Mouse (Mus musculus) megakaryocyte, embryonic 14.5 days (primary cell): Measurements from ENCODE around the gene Tbx10. TPM values are rescaled to one million over a fixed set of nuclear protein-coding genes. Genes with fewer than 3 reads are reported as not detected.
"Not testable (repeated sequence)": the region's sequence is repeated elsewhere in the genome, so short reads cannot be mapped to it uniquely, and the experiment has no call there.

Experiments
- H3K27me3 ChIP-seq: replicated peaks from 2 replicates; pipeline ENCODE3; 2012; ENCODE audit warnings: inconsistent platforms
- H3K36me3 ChIP-seq: replicated peaks from 2 replicates; pipeline ENCODE3; 2012; ENCODE audit warnings: low read length, inconsistent platforms, mixed read lengths
- H3K4me1 ChIP-seq: 2 replicates; pipeline ENCODE4 v1.6.1; 2012; ENCODE audit warnings: inconsistent platforms
- H3K4me3 ChIP-seq: replicated peaks from 2 replicates; pipeline ENCODE3; 2012; ENCODE audit warnings: moderate library complexity, mild to moderate bottlenecking, inconsistent platforms
- H3K9me3 ChIP-seq: 2 replicates; pipeline ENCODE4 v1.6.1; 2012; ENCODE audit warnings: inconsistent platforms
- FLI1 ChIP-seq: IDR thresholded peaks from 2 replicates; pipeline ENCODE4 v1.6.1; 2012; ENCODE audit warnings: low read length, inconsistent platforms, mixed read lengths
- GATA1 ChIP-seq: IDR thresholded peaks from 3 replicates; pipeline ENCODE4 v1.6.1; 2012; ENCODE audit warnings: mixed read lengths, low read length, inconsistent platforms, borderline replicate concordance
- polyA plus RNA-seq: library from polyadenylated mRNA; stranded (reverse); fragments of >175 nt; gene quantifications from 2 replicates; pipeline ENCODE4 v1.2.3, GENCODE M21; 2012; ENCODE audit warnings: low replicate concordance; ENCODE audit not compliant: insufficient read depth

Tbx10 gene
- polyA plus RNA-seq, 1 experiment = not detected

DNA sequence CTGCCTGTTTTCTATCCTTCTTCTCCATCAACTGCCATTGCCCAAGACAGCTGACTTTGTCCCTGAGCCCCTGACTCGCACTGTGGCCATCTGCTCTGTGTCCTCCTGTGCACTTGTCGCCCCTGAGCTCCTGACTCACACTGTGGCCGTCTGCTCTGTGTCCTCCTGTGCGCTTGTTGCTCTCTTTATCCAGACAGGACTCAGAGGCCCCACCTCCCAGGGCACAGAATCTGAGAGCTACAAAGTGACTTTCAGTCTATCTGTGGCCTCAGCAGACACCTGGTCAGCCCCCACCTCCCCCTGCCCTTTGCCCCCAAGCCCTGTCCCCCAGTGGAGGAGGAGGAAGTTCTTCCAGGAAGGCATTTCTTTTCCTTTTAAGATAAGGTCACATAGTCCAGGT lies 36.7 kb upstream of the Tbx10 start:
- Histone ChIP-seq H3K27me3 (peaks cover 38% of the 10 kb centered on the region), H3K4me3 (no peak overlapping the region), H3K9me3 (0 out of 2 replicates have a peak, but pooled peaks cover 5% of the 10 kb centered on the region), H3K4me1 (peaks cover 27% of the 10 kb centered on the region), H3K36me3 (no peaks in the 10 kb centered on the region)
- TF ChIP-seq FLI1 (no peak), GATA1 (no peak)

DNA sequence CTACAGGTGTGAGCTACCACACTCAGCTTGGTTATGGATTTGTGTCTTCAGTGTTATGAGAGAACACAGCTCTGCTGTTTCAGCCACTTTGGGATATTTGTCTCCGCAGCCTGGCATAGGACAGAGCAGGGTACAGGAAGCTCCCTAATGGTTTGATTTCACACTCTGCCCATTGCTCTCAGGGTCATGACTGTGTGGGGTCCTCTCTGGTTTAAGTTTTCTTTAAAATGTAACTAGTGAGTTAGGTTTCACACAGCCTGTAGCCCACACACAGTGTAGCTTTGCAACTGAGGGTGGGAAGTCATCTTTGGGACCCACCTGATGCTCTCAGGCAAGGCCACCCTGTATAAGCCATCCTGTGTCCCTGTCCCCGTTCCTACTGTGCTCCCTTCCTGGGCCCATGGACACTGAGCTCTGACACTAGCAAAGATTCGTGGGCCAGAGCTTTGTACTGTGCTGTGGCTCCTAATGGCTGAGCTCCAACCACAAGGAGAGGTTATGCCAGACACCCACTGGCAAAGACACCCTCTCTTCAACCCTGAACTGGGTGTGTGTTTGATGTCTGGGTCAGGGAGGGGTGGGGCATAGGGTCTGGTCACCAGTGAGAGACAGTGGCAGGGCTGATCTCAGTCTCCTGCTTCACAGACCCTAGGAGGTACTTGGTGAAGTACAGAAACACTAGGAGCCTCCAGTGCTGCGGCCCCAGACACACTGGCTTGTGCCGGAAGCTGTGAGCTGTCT lies 35.1 kb upstream of the Tbx10 start:
- H3K36me3 ChIP-seq, H3K9me3 ChIP-seq, H3K4me3 ChIP-seq: not testable (repeated sequence)
- Histone ChIP-seq H3K27me3 (peaks cover 42% of the 10 kb centered on the region), H3K4me1 (peaks cover 14% of the 10 kb centered on the region; the same call in 1 of the 2 replicates)

DNA sequence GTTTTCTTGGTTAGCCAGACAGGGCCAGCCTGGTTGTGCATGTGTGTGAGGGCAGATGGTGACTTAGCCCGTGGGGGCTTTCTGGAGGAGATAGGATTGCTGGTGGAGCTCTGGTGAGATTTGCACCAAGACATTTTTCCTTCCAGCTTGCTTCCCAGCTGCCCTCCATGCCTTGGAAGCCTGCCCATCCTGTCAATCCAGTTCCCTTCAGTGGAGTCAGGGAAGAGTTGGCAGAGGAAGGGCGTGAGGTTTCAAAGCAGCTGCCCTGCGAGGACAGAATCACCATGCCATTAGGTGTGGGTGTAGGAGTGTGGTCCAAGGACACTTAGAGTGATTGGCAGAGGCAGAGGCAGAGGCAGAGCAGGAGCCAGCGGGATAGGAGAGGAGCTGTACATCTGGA lies 34.1 kb upstream of the Tbx10 start, which contains the start of gene Aldh3b3:
Gene Aldh3b3, plus strand, starts transcription at position 176 of the 400 bp plus-strand sequence.
- no peaks in the 10 kb centered on the region for H3K36me3 ChIP-seq

DNA sequence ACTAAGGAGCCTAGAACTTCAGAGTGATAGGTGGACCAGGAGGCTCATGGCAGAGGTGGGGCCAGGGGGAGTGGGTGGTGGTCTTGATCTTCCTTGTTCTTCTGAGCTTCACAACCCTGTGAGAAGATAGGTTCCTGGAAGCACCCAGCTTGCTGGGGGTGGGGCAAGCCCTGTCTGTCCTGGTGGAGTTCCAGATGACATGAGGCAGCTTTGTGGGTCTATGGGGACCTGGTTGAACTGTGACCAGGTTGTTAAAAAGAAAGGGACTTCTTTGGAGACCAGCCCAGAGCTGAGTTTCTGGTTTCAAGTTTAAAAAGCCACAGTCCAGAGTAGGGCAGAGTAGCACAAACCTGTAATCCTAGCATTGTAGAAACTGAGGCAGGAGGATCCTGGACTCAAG lies 33.5 kb upstream of the Tbx10 start:
- TF ChIP-seq GATA1 (no peak), FLI1 (no peak)
- Histone ChIP-seq H3K4me3 (no peak overlapping the region), H3K4me1 (peaks cover 14% of the 10 kb centered on the region; the same call in 1 of the 2 replicates), H3K27me3 (peaks cover 53% of the 10 kb centered on the region), H3K36me3 (no peaks in the 10 kb centered on the region), H3K9me3 (0 out of 2 replicates have a peak, but pooled peaks cover 4% of the 10 kb centered on the region)

More for the DNA sequence above, 34.1 kb upstream of the Tbx10 start, which contains the start of gene Aldh3b3:
- TF ChIP-seq FLI1 = no peak
- TF ChIP-seq GATA1 = no peak
- Histone ChIP-seq H3K4me3 (no peak within 1 kb of the TSS), H3K27me3 (peaks cover 48% of the 10 kb centered on the region), H3K4me1 (peaks cover 14% of the 10 kb centered on the region; the same call in 1 of the 2 replicates), H3K9me3 (0 out of 2 replicates have a peak, but pooled peaks cover 4% of the 10 kb centered on the region)

DNA sequence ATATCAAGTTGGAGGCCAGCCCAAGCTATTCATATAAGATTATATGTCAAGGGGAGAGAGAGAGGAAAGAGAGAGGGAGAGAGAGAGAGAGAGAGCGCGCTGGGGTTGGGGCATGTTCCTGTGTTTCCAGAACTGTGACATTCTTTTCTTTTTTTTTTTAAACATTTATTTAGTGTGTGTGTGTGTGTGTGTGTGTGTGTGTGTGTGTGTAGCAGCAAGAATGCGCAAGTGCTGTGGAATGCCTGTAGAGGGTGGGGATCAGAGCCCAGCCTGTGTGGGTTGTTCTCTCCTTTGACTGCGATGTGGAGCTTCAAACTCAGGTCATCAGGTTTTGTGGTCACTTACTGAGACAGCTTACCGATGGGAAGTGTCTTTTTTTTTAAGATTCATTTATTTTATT lies 32.3 kb upstream of the Tbx10 start:
- no peaks in the 10 kb centered on the region for H3K36me3 ChIP-seq
- peaks cover 11% of the 10 kb centered on the region; the same call in 1 of the 2 replicates for H3K4me1 ChIP-seq
- peaks cover 45% of the 10 kb centered on the region for H3K27me3 ChIP-seq
- no peak overlapping the region for H3K4me3 ChIP-seq
- H3K9me3 ChIP-seq = 0 out of 2 replicates have a peak, but pooled peaks cover 4% of the 10 kb centered on the region
- TF ChIP-seq GATA1 = no peak
- TF ChIP-seq FLI1 = no peak

DNA sequence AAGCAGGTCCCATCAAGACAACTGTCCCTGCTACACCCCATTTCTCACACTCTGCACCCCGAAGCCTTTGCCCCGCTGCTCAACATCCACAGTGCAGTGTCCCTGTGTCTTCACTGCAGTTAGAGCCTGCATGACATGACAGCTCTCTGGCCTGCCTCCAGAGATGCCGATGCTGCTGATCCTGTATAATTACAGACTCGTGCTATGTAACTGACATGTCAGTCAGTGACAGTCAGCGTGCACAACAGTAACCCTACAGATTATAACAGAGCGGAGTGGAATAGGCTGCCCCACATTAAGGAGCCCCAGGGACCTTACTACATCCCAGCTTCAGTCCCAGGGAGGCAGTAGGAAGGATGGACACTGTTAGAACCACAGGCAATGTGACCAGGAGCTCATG lies 30.7 kb upstream of the Tbx10 start:
- Histone ChIP-seq H3K4me1 (peaks cover 12% of the 10 kb centered on the region), H3K27me3 (peaks cover 33% of the 10 kb centered on the region)
- H3K4me3 ChIP-seq, H3K9me3 ChIP-seq, H3K36me3 ChIP-seq: not testable (repeated sequence)

DNA sequence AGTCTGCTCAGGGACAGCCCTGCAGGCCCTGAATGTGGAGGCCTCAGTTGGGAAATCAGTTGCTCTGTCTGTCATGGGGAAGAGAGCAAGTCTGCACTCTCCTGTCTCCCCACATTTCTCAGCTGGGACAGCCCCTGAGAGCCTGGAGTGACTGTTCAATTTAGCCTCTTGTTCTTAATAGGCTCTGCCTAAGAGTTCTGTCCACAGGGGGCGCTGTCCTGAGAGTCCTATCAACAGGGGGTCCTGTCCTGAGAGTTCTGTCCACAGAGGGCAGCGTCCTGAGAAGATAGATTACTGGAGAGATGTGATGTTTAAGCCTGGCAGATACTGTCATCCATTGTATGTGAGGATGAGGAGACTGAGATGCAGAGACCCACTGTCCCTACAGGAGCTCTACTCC lies 30.1 kb upstream of the Tbx10 start:
- H3K4me1 ChIP-seq = peaks cover 18% of the 10 kb centered on the region
- H3K27me3 ChIP-seq = peaks cover 32% of the 10 kb centered on the region
- no peak for TF ChIP-seq GATA1
- TF ChIP-seq FLI1 = no peak
- 0 out of 2 replicates have a peak, but pooled peaks cover 4% of the 10 kb centered on the region for H3K9me3 ChIP-seq
- no peak overlapping the region for H3K4me3 ChIP-seq
- no peaks in the 10 kb centered on the region for H3K36me3 ChIP-seq

DNA sequence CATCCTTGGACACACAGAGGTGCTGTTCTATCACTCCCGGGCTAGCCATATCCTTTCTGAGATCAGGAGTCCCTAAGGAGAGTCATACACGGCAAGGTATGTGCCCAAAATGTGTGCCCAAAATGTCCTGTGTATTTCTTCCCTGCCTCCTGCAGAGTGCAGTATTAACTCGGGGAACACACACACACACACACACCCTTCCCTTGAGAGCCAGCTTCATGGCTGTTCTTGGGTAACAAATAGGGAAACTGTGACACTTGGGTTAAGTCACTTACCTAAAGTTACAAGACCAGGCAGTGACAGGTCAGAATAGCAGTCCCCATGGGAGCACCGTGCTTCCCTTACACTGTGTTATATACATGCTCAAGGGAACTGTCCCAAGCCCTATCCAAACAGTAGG lies 28.5 kb upstream of the Tbx10 start:
- no peak overlapping the region for H3K4me3 ChIP-seq
- no peaks in the 10 kb centered on the region for H3K36me3 ChIP-seq
- 0 out of 2 replicates have a peak, but pooled peaks cover 4% of the 10 kb centered on the region for H3K9me3 ChIP-seq
- no peak for TF ChIP-seq GATA1
- no peak for TF ChIP-seq FLI1
- peaks cover 26% of the 10 kb centered on the region for H3K27me3 ChIP-seq
- peaks cover 16% of the 10 kb centered on the region for H3K4me1 ChIP-seq

DNA sequence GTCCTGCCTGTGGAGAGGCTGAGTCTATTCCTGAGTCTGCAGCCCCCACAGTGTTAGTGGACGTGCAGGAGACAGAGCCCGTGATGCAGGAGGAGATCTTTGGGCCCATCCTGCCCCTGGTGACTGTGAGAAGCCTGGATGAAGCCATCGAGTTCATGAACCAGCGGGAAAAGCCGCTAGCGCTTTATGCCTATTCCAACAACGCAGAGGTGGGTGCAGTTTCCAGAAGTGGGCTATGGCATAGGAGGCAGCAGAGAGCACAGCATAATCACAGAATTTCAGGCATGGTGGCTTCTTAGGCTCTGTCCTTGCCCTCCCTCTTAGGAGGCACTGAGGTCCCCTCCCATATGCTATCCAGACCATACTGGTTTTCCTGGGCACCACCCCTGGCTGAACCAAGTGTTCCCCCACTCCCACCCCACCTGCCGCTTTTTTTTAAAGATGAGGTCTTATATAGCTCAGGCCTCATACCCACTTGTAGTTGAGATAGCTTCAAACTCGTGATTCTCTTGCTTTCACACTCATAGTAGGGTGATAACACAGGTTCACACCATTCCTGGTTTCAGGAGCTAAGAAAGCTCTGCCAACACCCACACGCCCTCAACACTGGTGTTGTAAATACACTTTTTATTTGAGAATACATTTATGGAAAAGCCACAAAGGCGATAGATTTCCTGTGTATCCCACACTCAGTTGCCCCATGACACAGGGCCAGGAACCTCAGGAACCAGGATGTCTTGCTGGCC lies 26.0 kb upstream of the Tbx10 start:
- TF ChIP-seq GATA1 (no peak), FLI1 (no peak)
- Histone ChIP-seq H3K4me1 (peaks cover 26% of the 10 kb centered on the region), H3K4me3 (no peak overlapping the region), H3K36me3 (no peaks in the 10 kb centered on the region), H3K9me3 (no peaks in the 10 kb centered on the region), H3K27me3 (peaks cover 38% of the 10 kb centered on the region)

DNA sequence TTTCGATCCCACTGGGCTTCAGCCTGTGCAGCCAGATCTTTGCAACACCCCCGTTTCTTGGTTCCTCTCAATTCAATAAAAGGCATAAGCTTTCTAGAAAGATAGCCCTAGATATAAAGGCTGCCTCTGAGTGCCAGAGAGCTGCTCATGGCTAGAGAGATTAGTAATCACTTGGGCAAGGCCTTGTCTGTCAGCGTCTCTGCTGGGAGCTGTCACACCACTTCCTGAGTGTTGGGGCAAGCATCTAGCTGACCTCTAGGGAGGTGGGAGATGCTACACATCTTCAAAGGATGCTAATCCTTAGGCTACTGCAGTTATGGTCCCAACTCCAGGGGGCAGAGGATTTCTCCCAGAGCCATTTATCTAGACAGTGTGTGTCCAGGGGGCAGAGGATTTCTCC lies 25.3 kb upstream of the Tbx10 start:
- Histone ChIP-seq H3K27me3 (peaks cover 41% of the 10 kb centered on the region), H3K4me3 (no peak overlapping the region), H3K4me1 (peaks cover 33% of the 10 kb centered on the region), H3K9me3 (no peaks in the 10 kb centered on the region), H3K36me3 (no peaks in the 10 kb centered on the region)
- TF ChIP-seq GATA1 = no peak
- no peak for TF ChIP-seq FLI1
